Mouse (Mus musculus): ENCODE measurements around the gene Ly6g6e. TPM values are rescaled to one million over a fixed set of nuclear protein-coding genes. Genes with fewer than 3 reads are reported as not detected.

Ly6g6e gene
- polyA plus RNA-seq, 1 experiment, result 1.3 TPM

- Histone ChIP-seq H3K27ac (ENCODE audit: insufficient read depth, low read depth, low read length) (no peak overlapping the region), H3K27me3 (ENCODE audit: control insufficient read depth, insufficient read depth, low read length) (no peaks in the 10 kb centered on the region), H3K4me1 (ENCODE audit: control insufficient read depth, insufficient read depth, insufficient read length, low read length) (peaks cover 3% of the 10 kb centered on the region), H3K4me3 (ENCODE audit: low read depth, low read length) (no peak overlapping the region), H3K36me3 (ENCODE audit: control insufficient read depth, insufficient read depth, low read length) (peaks cover 63% of the 10 kb centered on the region)
- TF ChIP-seq POLR2A (IDR thresholded peaks at IDR 0.05; ENCODE audit: low read depth, low read length) (no peak), CTCF (IDR thresholded peaks at IDR 0.05; ENCODE audit: extremely low read depth, insufficient read length, insufficient replicate concordance, low read depth, low read length) (no peak)
- WGBS, result 83% methylated on average over 15 of the region's 15 CpGs
These were observed 18.0 kb downstream of the Ly6g6e start for GRCm38 (mm10) chr17:35094475-35095365.

GRCm38 (mm10) chr17:35096597-35096996, 19.9 kb downstream of the Ly6g6e start:
- TF ChIP-seq CTCF (IDR thresholded peaks at IDR 0.05; ENCODE audit: extremely low read depth, insufficient read length, insufficient replicate concordance, low read depth, low read length) (no peak), POLR2A (IDR thresholded peaks at IDR 0.05; ENCODE audit: low read depth, low read length) (no peak)
- Histone ChIP-seq H3K4me1 (ENCODE audit: control insufficient read depth, insufficient read depth, insufficient read length, low read length) (peaks cover 14% of the 10 kb centered on the region), H3K27ac (ENCODE audit: insufficient read depth, low read depth, low read length) (no peak overlapping the region), H3K4me3 (ENCODE audit: low read depth, low read length) (no peak overlapping the region), H3K36me3 (ENCODE audit: control insufficient read depth, insufficient read depth, low read length) (peaks cover 70% of the 10 kb centered on the region), H3K27me3 (ENCODE audit: control insufficient read depth, insufficient read depth, low read length) (no peaks in the 10 kb centered on the region)
- WGBS, result 92% methylated on average over 12 of the region's 12 CpGs

- TF ChIP-seq CTCF (IDR thresholded peaks at IDR 0.05; ENCODE audit: extremely low read depth, insufficient read length, insufficient replicate concordance, low read depth, low read length) (no peak), POLR2A (IDR thresholded peaks at IDR 0.05; ENCODE audit: low read depth, low read length) (no peak)
- 92% methylated on average over 12 of the region's 12 CpGs for WGBS
- peaks cover 73% of the 10 kb centered on the region for H3K36me3 ChIP-seq (ENCODE audit: control insufficient read depth, insufficient read depth, low read length)
These were observed 20.5 kb downstream of the Ly6g6e start for GRCm38 (mm10) chr17:35097164-35097655.

GRCm38 (mm10) chr17:35100196-35100765, 23.6 kb downstream of the Ly6g6e start:
- no peak overlapping the region for H3K27ac ChIP-seq (ENCODE audit: insufficient read depth, low read depth, low read length)
- H3K36me3 ChIP-seq (ENCODE audit: control insufficient read depth, insufficient read depth, low read length), result peaks cover 60% of the 10 kb centered on the region
- peaks cover 24% of the 10 kb centered on the region for H3K4me1 ChIP-seq (ENCODE audit: control insufficient read depth, insufficient read depth, insufficient read length, low read length)
- no peaks in the 10 kb centered on the region for H3K27me3 ChIP-seq (ENCODE audit: control insufficient read depth, insufficient read depth, low read length)
- 51% methylated on average over 10 of the region's 10 CpGs for WGBS
- no peak overlapping the region for H3K4me3 ChIP-seq (ENCODE audit: low read depth, low read length)
- no peak for TF ChIP-seq CTCF (IDR thresholded peaks at IDR 0.05; ENCODE audit: extremely low read depth, insufficient read length, insufficient replicate concordance, low read depth, low read length)
- TF ChIP-seq POLR2A (IDR thresholded peaks at IDR 0.05; ENCODE audit: low read depth, low read length), result no peak

More at GRCm38 (mm10) chr17:35097164-35097655, 20.5 kb downstream of the Ly6g6e start:
- Histone ChIP-seq H3K27ac (ENCODE audit: insufficient read depth, low read depth, low read length) (no peak overlapping the region), H3K4me1 (ENCODE audit: control insufficient read depth, insufficient read depth, insufficient read length, low read length) (peaks cover 14% of the 10 kb centered on the region), H3K4me3 (ENCODE audit: low read depth, low read length) (no peak overlapping the region), H3K27me3 (ENCODE audit: control insufficient read depth, insufficient read depth, low read length) (no peaks in the 10 kb centered on the region)

- H3K27me3 ChIP-seq (ENCODE audit: control insufficient read depth, insufficient read depth, low read length), result no peaks in the 10 kb centered on the region
- no peak overlapping the region for H3K4me3 ChIP-seq (ENCODE audit: low read depth, low read length)
- no peak for TF ChIP-seq CTCF (IDR thresholded peaks at IDR 0.05; ENCODE audit: extremely low read depth, insufficient read length, insufficient replicate concordance, low read depth, low read length)
- WGBS, result 91% methylated on average over 11 of the region's 11 CpGs
- peaks cover 55% of the 10 kb centered on the region for H3K36me3 ChIP-seq (ENCODE audit: control insufficient read depth, insufficient read depth, low read length)
- H3K4me1 ChIP-seq (ENCODE audit: control insufficient read depth, insufficient read depth, insufficient read length, low read length), result peaks cover 24% of the 10 kb centered on the region
- no peak overlapping the region for H3K27ac ChIP-seq (ENCODE audit: insufficient read depth, low read depth, low read length)
These were observed 24.5 kb downstream of the Ly6g6e start for GRCm38 (mm10) chr17:35101161-35101560.

GRCm38 (mm10) chr17:35102299-35102698, 25.6 kb downstream of the Ly6g6e start:
- peaks cover 24% of the 10 kb centered on the region for H3K4me1 ChIP-seq (ENCODE audit: control insufficient read depth, insufficient read depth, insufficient read length, low read length)
- no peaks in the 10 kb centered on the region for H3K27me3 ChIP-seq (ENCODE audit: control insufficient read depth, insufficient read depth, low read length)
- TF ChIP-seq CTCF (IDR thresholded peaks at IDR 0.05; ENCODE audit: extremely low read depth, insufficient read length, insufficient replicate concordance, low read depth, low read length) (no peak), POLR2A (IDR thresholded peaks at IDR 0.05; ENCODE audit: low read depth, low read length) (no peak)
- H3K36me3 ChIP-seq (ENCODE audit: control insufficient read depth, insufficient read depth, low read length), result peaks cover 47% of the 10 kb centered on the region
- no peak overlapping the region for H3K27ac ChIP-seq (ENCODE audit: insufficient read depth, low read depth, low read length)
- 91% methylated on average over 8 of the region's 8 CpGs for WGBS
- no peak overlapping the region for H3K4me3 ChIP-seq (ENCODE audit: low read depth, low read length)

- H3K4me3 ChIP-seq (ENCODE audit: low read depth, low read length), result no peak overlapping the region
- H3K27ac ChIP-seq (ENCODE audit: insufficient read depth, low read depth, low read length), result peak overlapping the region; percentile 35; the same call in 1 of the 2 replicates
- no peaks in the 10 kb centered on the region for H3K27me3 ChIP-seq (ENCODE audit: control insufficient read depth, insufficient read depth, low read length)
- peaks cover 40% of the 10 kb centered on the region for H3K36me3 ChIP-seq (ENCODE audit: control insufficient read depth, insufficient read depth, low read length)
- H3K4me1 ChIP-seq (ENCODE audit: control insufficient read depth, insufficient read depth, insufficient read length, low read length), result peaks cover 24% of the 10 kb centered on the region
- TF ChIP-seq POLR2A (IDR thresholded peaks at IDR 0.05; ENCODE audit: low read depth, low read length) (no peak), CTCF (IDR thresholded peaks at IDR 0.05; ENCODE audit: extremely low read depth, insufficient read length, insufficient replicate concordance, low read depth, low read length) (no peak)
- 20% methylated on average over 6 of the region's 6 CpGs for WGBS
These were observed 26.6 kb downstream of the Ly6g6e start for GRCm38 (mm10) chr17:35103221-35103690.

All from small intestine, adult 2 months (tissue).